Mouse (Mus musculus): ENCODE data around the gene Ift81.
A peak's percentile ranks its signal among the peaks of the same experiment; 100 is the strongest.
"Not testable (repeated sequence)": the region's sequence is repeated elsewhere in the genome, so short reads cannot be mapped to it uniquely, and the experiment has no call there.

Gene Ift81

DNA sequence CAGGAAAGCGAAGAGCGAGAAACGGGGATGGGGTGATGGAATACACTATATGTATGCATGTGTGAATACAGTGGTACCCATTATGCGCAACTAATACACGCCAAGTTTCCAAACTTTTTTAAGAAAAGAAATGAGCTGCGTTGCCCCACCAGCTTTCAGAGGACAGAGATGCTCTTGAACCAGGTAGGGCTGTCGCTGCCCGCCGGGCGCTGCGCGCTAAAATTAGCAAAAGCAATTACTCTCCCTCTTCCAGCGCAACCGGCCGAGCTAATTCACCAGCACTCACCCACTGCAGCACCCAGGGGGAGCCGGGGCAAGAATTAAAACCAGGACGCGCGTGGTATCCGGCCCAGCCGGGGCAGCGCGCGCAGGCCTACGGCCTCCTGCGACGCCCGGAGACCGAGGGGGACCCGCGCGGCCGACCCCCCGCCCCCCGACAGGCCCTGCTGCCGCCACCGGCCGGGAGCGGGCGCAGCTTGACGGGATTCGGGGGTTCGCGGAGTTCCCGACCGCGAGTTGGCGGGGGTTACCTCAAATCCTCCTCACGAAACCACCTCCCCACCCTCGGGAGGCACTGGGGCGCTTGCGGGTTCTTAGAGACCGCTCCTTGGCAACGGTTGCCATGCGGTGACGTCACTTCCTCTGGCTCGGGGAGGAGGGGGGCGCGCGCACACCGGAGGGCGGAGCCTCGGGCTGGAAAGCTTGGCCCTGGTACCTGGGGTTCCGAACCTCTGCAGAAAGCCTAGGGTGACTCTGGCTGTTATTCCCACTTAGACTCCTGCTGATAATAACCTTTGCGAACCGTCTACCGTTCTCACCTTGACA is at the start of gene Ift81:
Gene Ift81, minus strand, starts transcription at position 611 of the 825 bp plus-strand sequence.
- peak; percentile 61 for DNase-seq (ENCODE audit: low read depth, low spot score)

DNA sequence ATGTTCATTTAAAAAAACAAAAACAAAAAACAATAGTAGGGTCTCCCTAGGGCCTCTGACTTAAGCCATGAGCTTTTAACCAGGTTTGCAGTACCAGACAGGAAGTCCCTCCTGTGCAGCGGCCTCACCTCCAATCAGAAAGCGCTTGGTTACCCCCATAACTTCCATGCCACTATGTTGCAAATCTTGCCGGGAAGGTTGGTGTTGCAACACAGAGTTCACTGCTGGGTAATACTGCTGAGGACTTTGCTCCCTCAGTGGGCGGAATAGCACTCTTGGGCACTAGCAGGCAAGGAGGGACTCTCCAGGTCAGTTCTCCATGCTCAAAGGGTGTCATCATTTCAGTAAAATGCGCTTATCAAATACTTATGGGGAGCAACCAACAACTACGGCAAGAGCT is 48.2 kb upstream of the Ift81 start:
- DNase-seq (ENCODE audit: low read depth, low spot score), result no peak

DNA sequence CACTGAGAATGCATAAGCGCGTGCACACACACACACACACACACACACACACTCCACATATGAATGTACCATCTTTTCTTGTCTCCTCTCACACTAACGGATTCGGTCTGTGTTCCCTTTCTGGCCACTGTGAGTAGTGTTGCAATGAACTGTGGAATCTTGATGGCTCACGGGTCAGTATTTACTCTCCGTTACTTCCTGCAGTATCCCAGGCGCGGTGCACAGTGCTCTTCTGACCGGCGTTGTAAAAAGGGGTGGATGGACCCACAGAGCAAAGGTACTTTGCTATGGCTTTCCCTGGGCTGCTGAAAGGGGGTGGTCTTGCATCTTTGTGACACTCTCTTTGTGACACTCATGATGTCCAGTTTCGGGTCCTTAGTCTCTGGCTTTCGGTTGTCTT is 42.5 kb upstream of the Ift81 start:
- DNase-seq (ENCODE audit: low read depth, low spot score), result no peak

DNA sequence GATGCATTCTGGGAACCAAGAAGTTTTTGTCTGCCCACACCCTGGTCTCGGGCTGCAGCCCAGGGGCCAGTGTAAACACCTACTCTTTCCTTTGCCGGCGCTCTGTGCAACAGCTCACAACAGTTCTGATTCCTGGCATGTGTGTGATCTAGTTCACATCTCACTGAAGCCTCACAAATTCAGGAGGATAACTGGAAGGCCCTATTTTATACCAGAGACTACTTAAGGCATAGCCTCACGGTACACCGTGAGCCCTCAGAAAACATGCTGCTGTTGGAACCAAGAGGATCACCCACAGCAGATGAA is 39.9 kb upstream of the Ift81 start:
- no peak for DNase-seq (ENCODE audit: low read depth, low spot score)

DNA sequence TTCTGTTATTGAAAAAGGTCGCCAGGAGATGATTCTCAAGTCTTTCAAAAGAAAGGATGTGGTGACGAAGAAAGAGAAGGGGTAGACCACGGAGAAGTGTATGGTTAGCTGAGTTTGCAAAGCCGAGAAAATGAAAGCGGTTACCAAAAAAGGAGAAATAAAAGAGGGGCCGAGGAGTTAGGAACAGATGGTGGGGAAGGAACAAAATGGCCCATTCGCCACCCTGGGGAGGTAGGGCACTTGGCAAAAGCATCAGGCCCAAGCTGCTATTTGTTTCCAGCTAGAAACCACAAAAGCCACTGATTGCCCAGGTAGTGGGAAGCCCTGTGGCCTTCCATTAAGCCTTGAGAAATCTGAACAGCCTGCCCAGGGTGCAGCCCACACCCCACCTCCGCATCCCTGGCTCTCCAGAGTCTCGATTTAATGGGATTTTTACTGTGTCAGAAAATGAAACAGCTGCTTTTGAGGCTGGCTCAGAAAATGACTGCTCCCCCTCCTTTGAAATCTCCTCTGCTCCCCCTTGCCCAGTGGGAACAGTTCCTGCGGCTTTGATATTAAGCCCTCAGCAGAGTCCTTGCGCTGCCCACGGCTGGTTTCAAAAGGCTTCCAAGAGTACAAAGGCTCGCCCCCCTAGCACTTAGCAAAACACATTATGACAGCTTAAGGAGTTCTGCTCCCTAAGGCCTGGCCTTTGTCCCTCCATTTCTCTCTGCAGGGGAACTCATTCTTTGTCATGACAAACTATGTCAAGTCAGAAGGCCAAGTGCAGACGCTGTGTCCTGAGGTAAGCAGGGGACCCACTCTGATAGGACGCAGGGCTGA is 39.3 kb upstream of the Ift81 start:
- no peak for DNase-seq (ENCODE audit: low read depth, low spot score)

DNA sequence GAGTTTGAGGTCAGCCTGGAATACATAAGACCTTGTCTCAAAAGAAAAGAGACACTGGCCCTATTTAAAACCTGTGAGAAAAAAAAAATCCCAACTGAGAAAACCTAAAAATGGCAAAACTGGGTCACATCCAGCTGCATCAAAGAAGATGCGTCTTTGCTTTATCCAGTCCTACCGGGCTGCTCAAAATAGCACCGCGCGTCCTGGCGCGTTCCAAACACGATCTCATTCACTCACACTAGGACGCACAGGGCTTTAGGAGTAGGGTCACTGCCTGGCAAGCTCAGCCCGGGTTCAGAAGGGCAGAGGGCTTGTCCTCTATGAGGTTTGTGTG is 38.8 kb upstream of the Ift81 start:
- no peak for DNase-seq (ENCODE audit: low read depth, low spot score)

DNA sequence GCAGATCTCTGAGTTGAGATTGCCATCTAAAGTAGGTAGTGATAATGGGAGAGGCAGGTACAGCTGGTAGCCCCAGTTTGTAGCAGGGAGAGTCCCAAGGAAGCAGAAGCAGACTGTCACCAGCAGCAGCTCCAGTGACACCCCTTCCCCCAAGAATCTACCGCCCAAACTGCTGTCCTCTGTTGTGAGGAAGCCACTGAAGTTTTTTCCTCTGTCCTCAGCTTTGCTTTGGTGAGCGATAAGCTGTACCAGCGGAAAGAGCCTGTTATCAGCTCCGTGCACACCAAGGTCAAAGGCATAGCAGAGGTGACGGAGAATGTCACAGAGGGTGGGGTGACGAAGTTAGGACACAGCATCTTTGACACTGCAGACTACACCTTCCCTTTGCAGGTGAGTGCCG is 38.2 kb upstream of the Ift81 start:
- DNase-seq (ENCODE audit: low read depth, low spot score), result peak; percentile 44

DNA sequence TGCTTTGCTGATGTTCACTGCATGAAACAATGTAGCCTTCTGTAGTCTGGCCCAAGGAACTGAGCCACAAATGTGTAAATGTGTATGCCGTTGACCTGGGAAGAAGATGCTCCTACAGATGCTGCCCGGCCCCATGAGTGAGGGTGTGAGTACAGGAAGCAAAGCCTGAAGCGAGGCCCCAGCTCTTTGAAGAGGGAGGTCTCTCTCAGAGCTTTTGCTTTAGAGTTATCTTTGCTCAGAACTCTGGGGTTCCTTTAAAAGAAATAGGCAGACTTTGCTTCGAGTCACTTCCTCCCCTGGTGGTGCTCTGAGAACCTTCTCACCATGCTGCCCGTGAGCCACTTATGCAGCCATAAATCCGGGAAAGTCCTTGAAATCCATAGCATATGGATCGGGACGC is 35.8 kb upstream of the Ift81 start:
- DNase-seq (ENCODE audit: low read depth, low spot score), result no peak

DNA sequence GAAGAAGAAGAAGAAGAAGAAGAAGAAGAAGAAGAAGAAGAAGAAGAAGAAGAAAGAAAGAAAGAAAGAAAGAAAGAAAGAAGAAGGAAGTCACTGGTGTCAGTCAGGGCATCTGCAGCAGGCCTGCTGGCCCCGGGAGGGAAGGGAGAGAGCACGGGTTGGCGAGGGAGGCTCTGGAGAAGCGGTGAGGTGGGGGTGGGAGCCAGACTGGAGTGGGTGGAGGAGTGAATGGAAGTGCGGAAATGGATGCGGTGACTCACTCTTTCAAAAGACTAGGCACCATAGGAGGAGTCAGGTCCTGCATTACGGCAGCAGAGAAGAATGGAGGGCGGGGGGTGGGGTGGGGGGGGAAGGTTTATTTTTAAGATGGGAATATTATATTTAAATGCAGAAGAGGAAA is 34.9 kb upstream of the Ift81 start:
- no peak for DNase-seq (ENCODE audit: low read depth, low spot score)

DNA sequence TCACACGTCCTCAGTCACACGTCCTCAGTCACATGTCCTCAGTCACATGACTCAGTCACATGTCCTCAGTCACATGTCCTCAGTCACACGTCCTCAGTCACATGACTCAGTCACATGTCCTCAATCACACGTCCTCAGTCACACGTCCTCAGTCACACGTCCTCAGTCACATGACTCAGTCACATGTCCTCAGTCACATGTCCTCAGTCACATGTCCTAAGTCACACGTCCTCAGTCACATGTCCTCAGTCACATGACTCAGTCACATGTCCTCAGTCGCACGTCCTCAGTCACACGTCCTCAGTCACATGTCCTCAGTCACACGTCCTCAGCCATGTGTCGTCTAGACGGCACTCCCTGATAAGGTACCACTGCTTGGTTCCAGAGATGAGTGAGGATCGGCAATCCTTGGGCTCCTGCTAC is 33.6 kb upstream of the Ift81 start:
- not testable (repeated sequence) for DNase-seq (ENCODE audit: low read depth, low spot score)

DNA sequence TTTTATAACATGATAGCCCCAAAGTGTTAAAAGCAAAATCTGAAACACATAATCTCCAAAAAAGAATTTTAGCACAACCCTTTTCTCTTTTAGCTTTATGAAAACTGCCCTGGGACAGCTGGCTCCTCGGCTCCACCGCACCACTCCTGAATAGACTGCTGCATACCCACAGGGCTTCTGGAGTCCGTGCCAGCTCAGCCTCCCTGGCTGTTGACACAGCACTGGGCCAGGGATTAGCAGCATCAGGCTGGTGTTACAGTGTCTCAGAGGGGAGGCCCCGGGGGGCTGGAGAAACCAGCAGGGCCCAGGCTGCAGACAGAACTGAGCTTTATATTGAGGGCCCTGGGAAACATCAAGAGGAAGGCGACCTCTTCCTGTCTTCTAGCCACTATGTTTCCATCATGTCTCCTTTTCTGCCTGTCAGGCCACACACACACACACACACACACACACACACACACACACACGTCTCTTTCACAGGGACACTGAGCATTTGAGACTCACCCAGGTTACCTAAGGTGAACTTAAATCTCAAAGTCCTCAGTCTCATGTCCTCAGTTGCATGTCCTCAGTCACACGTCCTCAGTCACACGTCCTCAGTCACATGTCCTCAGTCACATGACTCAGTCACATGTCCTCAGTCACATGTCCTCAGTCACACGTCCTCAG is 33.1 kb upstream of the Ift81 start:
- no peak for DNase-seq (ENCODE audit: low read depth, low spot score)

DNA sequence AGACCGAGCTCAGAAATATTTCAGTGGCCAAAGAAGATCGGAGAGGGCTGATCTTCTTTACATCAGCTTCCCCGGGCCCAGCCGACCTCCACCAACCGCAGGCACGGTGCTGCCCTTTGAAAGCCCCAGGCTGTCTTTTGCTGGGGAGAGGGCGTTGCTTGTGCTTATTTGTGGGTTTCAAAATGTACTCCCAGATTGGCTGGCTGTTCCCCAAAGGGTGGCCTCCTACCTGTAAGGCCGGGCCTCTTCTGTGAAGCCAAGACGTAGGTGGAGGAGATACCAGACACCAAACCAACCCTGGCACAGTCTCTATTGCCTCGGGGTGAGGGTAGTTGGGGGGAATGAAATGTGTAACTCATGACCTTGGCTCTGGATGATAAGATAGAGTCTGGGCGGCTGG is 31.7 kb upstream of the Ift81 start:
- no peak for DNase-seq (ENCODE audit: low read depth, low spot score)

DNA sequence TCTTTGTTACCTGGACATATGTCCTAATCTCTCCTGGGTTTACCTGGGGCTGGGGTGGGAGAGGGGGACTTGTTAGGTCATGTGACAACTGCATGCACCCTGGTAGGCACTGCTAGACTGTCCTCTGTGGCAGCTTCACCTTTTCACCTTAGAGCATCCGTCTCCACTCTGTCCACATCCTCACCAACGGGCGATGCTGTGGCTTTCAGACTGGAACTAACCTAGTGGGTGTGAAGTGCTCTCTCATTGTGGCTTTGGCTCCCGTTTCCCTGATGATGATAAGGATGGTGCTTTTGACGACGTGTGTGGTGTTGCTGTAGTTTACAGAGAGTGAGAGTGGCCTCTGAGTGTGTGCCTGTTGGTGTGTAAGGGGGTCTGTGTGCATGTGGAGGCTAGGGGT is 31.0 kb upstream of the Ift81 start:
- no peak for DNase-seq (ENCODE audit: low read depth, low spot score)

DNA sequence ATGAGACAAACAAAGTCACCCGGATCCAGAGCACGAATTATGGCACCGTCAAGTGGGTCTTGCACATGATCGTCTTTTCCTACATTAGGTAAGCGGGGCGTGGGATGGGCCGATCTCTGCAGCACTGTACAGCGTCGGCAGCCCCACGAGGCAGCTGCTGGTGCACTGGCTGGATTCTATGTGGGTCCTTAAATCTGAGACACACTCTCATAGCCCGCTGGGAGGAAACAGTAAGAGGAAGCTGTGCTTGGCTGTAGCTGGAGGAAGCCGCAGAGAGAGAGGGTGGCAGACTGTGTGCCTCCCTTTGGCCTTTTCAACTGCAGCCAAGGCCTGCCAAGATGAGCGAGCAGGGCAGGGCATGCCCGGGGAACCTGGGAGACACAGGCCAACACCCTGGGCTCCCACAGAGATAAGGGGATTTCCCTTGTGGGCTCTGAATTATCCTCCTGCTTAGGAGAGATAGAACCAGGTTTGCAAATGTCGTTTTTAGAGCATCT is 29.8 kb upstream of the Ift81 start:
- DNase-seq (ENCODE audit: low read depth, low spot score), result no peak

DNA sequence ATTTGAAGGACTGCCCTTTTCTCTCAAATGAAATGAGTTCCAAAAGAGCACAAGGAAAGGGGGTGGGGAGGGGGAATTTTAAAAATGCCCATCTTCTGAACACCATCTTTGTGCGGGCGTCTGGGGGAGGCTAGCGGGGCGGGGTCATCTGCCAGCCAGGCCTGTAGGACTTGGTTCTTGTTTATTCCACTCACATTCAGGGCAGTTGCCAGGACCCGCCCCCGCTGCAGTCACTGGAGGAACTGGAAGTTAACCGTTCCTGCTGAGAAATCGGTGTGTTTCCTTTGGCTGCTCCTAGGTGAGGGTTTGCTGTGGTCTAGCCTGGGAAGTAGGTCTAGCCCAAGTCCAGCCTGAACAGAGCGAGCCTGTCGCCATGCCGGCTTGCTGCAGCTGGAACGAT is 29.4 kb upstream of the Ift81 start, which contains the start of gene P2rx7:
Gene P2rx7, plus strand, starts transcription at position 211 of the 400 bp plus-strand sequence.
- DNase-seq (ENCODE audit: low read depth, low spot score), result no peak

DNA sequence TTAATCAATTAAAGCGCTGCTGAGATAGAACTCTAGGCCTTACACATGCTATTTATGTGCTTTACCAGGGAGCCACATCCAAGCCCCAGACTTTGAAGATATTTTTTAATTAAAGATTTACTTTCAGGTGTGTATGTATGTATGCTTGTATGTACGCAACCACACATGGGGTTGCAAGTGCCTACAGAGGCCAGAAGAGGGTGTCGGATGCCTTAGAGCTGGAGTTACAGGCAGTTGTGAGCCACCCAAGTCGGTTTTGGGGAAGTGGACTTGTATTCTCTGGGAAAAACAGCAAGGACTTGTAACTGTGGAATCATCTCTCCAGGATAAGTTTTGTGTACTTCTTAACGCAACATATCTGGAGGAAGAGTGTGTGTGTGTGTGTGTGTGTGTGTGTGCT is 25.7 kb upstream of the Ift81 start:
- no peak for DNase-seq (ENCODE audit: low read depth, low spot score)

DNA sequence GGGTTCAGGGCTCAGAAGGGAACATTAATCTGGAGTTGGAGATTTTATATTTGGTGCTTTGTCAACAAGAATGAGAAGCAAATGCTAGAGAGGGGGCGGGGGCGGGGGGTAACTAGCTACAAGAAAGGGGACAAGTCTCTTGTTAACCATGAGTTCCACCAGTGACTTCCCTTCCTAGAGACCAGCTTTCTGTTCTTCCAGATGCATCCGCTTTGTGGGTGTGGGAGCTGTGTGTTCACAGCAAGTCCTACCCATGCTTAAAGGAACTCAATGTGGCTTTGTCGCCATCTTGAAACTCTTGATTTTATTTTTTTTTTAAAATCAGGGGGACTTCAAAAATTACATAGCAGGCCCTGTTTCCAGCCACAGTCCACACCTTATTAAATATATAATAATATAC is 25.2 kb upstream of the Ift81 start:
- no peak for DNase-seq (ENCODE audit: low read depth, low spot score)

DNA sequence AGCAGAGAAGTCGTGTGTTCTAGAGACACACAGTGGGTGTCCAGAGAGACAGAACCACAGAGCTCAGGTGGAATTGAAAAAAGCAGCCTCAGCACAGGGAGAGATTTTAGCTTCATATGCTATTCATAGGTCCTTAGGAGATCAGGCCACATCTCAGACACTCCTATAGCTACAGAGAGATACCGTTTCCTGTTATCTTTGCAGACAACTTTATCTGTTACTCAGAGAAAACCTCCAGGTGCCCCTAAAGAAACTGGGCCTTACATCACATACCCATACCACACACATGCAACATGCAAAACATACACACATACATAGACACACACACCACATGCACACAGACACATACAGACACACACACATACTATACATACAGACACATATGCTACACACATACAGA is 24.0 kb upstream of the Ift81 start:
- DNase-seq (ENCODE audit: low read depth, low spot score), result no peak

DNA sequence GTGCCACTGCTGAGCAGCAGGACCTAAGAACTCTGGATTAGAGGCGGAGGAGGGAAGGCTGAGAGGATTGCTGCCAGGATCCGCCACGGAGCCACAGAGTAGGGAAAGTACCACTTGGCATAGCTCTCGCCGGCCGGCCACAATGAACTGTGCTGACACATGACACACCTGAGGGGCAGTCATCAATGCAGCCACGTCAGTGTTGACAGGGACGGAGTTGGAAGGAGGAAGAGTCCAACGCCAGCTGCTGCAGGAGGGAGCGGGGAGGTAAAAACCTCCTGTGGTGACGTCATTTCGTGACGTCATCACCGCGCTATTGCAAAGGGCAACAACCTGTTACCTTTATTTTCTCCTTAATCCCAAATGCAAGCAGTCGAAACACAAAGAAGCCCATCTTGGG is 22.6 kb upstream of the Ift81 start:
- DNase-seq (ENCODE audit: low read depth, low spot score), result no peak

DNA sequence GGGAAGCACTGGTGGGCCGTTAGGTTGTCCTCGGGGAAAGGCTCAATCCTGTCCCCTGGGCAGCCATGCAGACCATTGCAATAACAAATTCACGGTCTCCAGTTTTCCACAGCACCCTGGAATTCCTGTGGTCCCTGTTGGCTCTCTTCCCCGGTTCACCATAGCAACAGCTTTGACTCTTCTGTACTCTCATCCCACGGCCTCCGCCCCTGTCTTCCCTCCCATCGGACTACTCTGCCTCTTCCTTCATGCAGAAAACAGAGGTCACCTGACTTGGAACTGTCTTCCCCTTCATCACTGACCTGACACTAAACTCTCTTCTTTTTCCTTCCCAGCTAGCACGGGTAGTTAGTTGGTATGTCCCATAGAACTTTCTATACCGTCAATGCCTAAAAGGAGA is 22.0 kb upstream of the Ift81 start:
- DNase-seq (ENCODE audit: low read depth, low spot score), result no peak

DNA sequence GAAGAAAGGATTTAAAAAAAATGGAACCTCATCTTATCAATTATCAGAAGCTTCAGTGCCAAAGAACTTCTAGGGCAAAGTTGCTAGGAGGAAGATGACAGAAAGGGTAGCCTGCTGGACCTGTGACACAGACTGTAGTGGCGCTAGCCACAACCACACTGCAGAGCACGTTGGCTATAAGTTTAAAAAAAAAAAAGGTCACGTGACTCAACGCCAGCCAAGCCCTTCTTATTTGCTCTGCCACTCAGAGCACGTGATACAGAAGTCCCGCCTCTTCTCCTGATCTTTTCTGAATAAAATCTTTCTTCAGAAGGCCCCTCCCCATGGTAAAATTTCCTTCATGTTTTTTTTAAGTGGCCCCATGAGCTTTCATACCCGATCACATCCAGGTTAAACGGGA is 20.9 kb upstream of the Ift81 start:
- DNase-seq (ENCODE audit: low read depth, low spot score), result no peak

DNA sequence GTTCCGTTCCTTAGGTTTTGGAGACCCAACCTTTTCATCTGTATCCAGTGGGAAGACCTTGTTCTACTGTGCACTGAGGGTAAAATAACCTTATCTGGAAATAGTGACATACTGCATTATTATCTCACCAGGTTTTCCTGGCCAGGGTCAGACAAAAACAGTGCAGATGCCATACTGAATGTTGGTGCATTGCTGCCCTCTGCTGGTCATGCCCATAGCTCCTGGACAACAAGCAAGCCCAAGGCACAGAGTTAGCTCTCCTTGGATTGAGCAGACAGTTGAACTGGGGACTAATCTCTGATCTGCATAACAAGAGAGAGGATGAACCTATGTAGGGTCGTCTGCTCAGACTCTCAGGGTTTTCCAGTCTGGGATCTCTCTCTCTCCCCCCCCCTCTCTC is 12.9 kb upstream of the Ift81 start:
- DNase-seq (ENCODE audit: low read depth, low spot score), result peak; percentile 43
